Mouse (Mus musculus) small intestine, adult 2 months (tissue): ENCODE results near the gene Slc30a9. TPM values are rescaled to one million over a fixed set of nuclear protein-coding genes. Genes with fewer than 3 reads are reported as not detected.

Source experiments
- H3K27ac ChIP-seq: fragments of 200-500 bp; 2 replicates; pipeline ENCODE4 v1.5.1; 2012; ENCODE audit warnings: low read depth, low read length, control low read depth, inconsistent platforms; ENCODE audit not compliant: insufficient read depth
- H3K27me3 ChIP-seq: fragments of 200-500 bp; 2 replicates; pipeline ENCODE4 v1.6.1; 2012; ENCODE audit warnings: mild to moderate bottlenecking, moderate library complexity, low read length, inconsistent platforms; ENCODE audit not compliant: control insufficient read depth, insufficient read depth
- H3K36me3 ChIP-seq: fragments of 200-500 bp; 2 replicates; pipeline ENCODE4 v1.6.1; 2012; ENCODE audit warnings: mild to moderate bottlenecking, low read length, control low read depth, inconsistent platforms; ENCODE audit not compliant: control insufficient read depth, insufficient read depth
- H3K4me1 ChIP-seq: fragments of 200-500 bp; 2 replicates; pipeline ENCODE4 v1.6.1; 2012; ENCODE audit warnings: low read length, inconsistent platforms, mixed read lengths; ENCODE audit not compliant: control insufficient read depth, insufficient read depth, insufficient read length
- H3K4me3 ChIP-seq: fragments of 200-500 bp; 2 replicates; pipeline ENCODE4 v1.5.1; 2012; ENCODE audit warnings: low read depth, mild to moderate bottlenecking, control low read depth, inconsistent platforms, low read length, moderate library complexity
- CTCF ChIP-seq: fragments of 200-500 bp; IDR thresholded peaks from 2 replicates; pipeline ENCODE4 v1.5.1; 2012; ENCODE audit warnings: low read depth, mild to moderate bottlenecking, control low read depth, inconsistent platforms, low read length, moderate library complexity, mixed read lengths; ENCODE audit not compliant: insufficient replicate concordance, insufficient read length; ENCODE audit errors: extremely low read depth
- POLR2A ChIP-seq: fragments of 200-500 bp; IDR thresholded peaks from 2 replicates; pipeline ENCODE4 v1.6.1; 2012; ENCODE audit warnings: low read depth, mild to moderate bottlenecking, control low read depth, inconsistent platforms, low read length, moderate library complexity
- WGBS: fragments of 180-500 bp; shearing (Covaris S2); methylation state at CpG from one replicate; pipeline ENCODE4 v1.1.7; 2018; 5-methylcytosine and 5-hydroxymethylcytosine counted together
- polyA plus RNA-seq: library from polyadenylated mRNA; depleted of rRNA; stranded (reverse); fragments of >200 nt; gene quantifications from 2 replicates; pipeline ENCODE4 v1.2.3, GENCODE M21; 2012; rRNA removed

Slc30a9 gene
- polyA plus RNA-seq, 1 experiment, result 13.7 TPM

- Histone ChIP-seq H3K27ac (no peak overlapping the region), H3K27me3 (no peaks in the 10 kb centered on the region), H3K4me3 (no peak overlapping the region), H3K4me1 (peaks cover 3% of the 10 kb centered on the region; the same call in 1 of the 2 replicates), H3K36me3 (no peaks in the 10 kb centered on the region)
- 44% methylated on average over 12 of the region's 12 CpGs for WGBS
- no peak for TF ChIP-seq CTCF
These were observed 94.1 kb downstream of the Slc30a9 start for GRCm38 (mm10) chr5:67400608-67401480.

- no peak overlapping the region for H3K27ac ChIP-seq
- peaks cover 3% of the 10 kb centered on the region; the same call in 1 of the 2 replicates for H3K4me1 ChIP-seq
- WGBS, result 27% methylated on average over 9 of the region's 9 CpGs
- no peak for TF ChIP-seq POLR2A
- TF ChIP-seq CTCF, result no peak
- H3K36me3 ChIP-seq, result no peaks in the 10 kb centered on the region
- H3K4me3 ChIP-seq, result peak overlapping the region; percentile 17
- H3K27me3 ChIP-seq, result no peaks in the 10 kb centered on the region
These were observed 94.9 kb downstream of the Slc30a9 start for GRCm38 (mm10) chr5:67401612-67402011.

- Histone ChIP-seq H3K4me1 (peaks cover 3% of the 10 kb centered on the region; the same call in 1 of the 2 replicates), H3K4me3 (no peak overlapping the region), H3K36me3 (no peaks in the 10 kb centered on the region), H3K27me3 (no peaks in the 10 kb centered on the region), H3K27ac (no peak overlapping the region)
- no peak for TF ChIP-seq CTCF
- WGBS, result 28% methylated on average over 7 of the region's 7 CpGs
These were observed 97.6 kb downstream of the Slc30a9 start for GRCm38 (mm10) chr5:67404380-67404779.

GRCm38 (mm10) chr5:67404919-67405318 is 98.2 kb downstream of the Slc30a9 start:
- Histone ChIP-seq H3K27me3 (no peaks in the 10 kb centered on the region), H3K4me3 (no peak overlapping the region), H3K4me1 (peaks cover 3% of the 10 kb centered on the region; the same call in 1 of the 2 replicates), H3K36me3 (no peaks in the 10 kb centered on the region), H3K27ac (no peak overlapping the region)
- WGBS, result 65% methylated on average over 9 of the region's 9 CpGs
- TF ChIP-seq CTCF (no peak), POLR2A (no peak)

Other genes starting within 250 kb of the Slc30a9 start
- gene Phox2b, start 207.7 kb upstream of the Slc30a9 start, polyA plus RNA-seq, result 0.90 and 1.2 TPM in 2 replicates
- 76.4 and 133 TPM in 2 replicates for gene Tmem33, start 46.4 kb upstream of the Slc30a9 start, polyA plus RNA-seq
- 0.09 and 0.20 TPM in 2 replicates for gene Bend4, start 121.4 kb downstream of the Slc30a9 start, polyA plus RNA-seq